ENCODE assay signal across 32 mouse cellular contexts in the genomic region with DNA sequence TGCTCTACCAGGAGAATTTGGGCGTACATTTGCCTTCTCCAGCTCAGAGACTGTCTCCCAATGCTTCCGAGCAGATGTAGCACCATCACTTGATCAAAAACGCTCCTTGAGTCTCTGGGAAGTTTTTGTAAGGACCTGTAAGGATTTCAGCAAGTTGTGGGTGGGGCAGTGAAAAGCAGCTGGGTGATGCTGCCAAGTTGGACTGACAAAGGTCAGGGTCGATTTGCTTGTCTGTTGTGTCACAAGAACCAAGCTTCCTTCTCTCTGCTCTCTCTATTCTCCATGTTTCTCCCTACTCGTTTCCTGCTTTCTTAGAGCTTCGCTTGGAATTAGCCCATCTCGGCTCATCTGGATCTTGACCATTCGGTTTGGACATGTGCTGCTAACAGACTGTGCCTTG. TPM values are rescaled to one million over a fixed set of nuclear protein-coding genes. Genes with fewer than 3 reads are reported as not detected.
"Had no signal": no experiment of that assay in that cellular context is flagged by ENCODE, and none has a peak within 500 bp of the region (broad histone marks: within the 10 kb centered on the region; RNA-seq: fewer than 3 reads in every experiment).

No protein-coding gene starts in this region.

- DNase-seq: cerebellum, adult 8-10 months; cerebellum, adult 9-10 months; cerebellum, adult 9-11 months; cerebellum, postnatal 10 days; cerebellum, postnatal 14 days; cerebellum, postnatal 25 days; cerebellum, postnatal 36 days; embryo, embryonic 11 days; forebrain, postnatal 0 days; gastrocnemius, adult 2 months; gastrocnemius, postnatal 10 days; gastrocnemius, postnatal 14 days; gastrocnemius, postnatal 25 days; gastrocnemius, postnatal 36 days; heart, adult 18-20 months; heart, adult 2 months had no signal

- H3K36me3 ChIP-seq: embryonic facial prominence, embryonic 10.5 days; embryonic facial prominence, embryonic 12.5 days; embryonic facial prominence, embryonic 13.5 days; embryonic facial prominence, embryonic 15.5 days; forebrain, embryonic 10.5 days; forebrain, embryonic 12.5 days; forebrain, embryonic 15.5 days had no signal

- ATAC-seq: forebrain, embryonic 13.5 days; forebrain, embryonic 14.5 days; forebrain, embryonic 15.5 days; forebrain, embryonic 16.5 days; forebrain, postnatal 0 days had no signal

- H3K27ac ChIP-seq: embryonic facial prominence, embryonic 10.5 days; embryonic facial prominence, embryonic 12.5 days; embryonic facial prominence, embryonic 13.5 days; embryonic facial prominence, embryonic 15.5 days; forebrain, embryonic 10.5 days; forebrain, embryonic 12.5 days; forebrain, embryonic 13.5 days; forebrain, embryonic 15.5 days; gastrocnemius, adult 2 months; heart, adult 2 months had no signal

- H3K4me3 ChIP-seq: embryonic facial prominence, embryonic 10.5 days; embryonic facial prominence, embryonic 12.5 days; embryonic facial prominence, embryonic 13.5 days; embryonic facial prominence, embryonic 15.5 days; erythroblast, embryonic 14.5 days; forebrain, embryonic 10.5 days; forebrain, embryonic 12.5 days; forebrain, embryonic 13.5 days; forebrain, embryonic 15.5 days; gastrocnemius, adult 2 months; heart, adult 2 months had no signal

- H3K4me2 ChIP-seq: embryonic facial prominence, embryonic 12.5 days; embryonic facial prominence, embryonic 13.5 days; embryonic facial prominence, embryonic 15.5 days; forebrain, embryonic 12.5 days; forebrain, embryonic 13.5 days; forebrain, embryonic 15.5 days had no signal

- H3K4me1 ChIP-seq: embryonic facial prominence, embryonic 10.5 days; embryonic facial prominence, embryonic 12.5 days; embryonic facial prominence, embryonic 13.5 days; embryonic facial prominence, embryonic 15.5 days; forebrain, embryonic 10.5 days; forebrain, embryonic 12.5 days; forebrain, embryonic 13.5 days; forebrain, embryonic 15.5 days had no signal

- H3K9ac ChIP-seq: embryonic facial prominence, embryonic 12.5 days; embryonic facial prominence, embryonic 13.5 days; embryonic facial prominence, embryonic 15.5 days; forebrain, embryonic 12.5 days; forebrain, embryonic 13.5 days; forebrain, embryonic 15.5 days; forebrain, postnatal 0 days had no signal

- H3K27me3 ChIP-seq: embryonic facial prominence, embryonic 12.5 days; embryonic facial prominence, embryonic 13.5 days; embryonic facial prominence, embryonic 15.5 days; forebrain, embryonic 12.5 days; forebrain, embryonic 13.5 days; forebrain, embryonic 15.5 days had no signal

- H3K9me3 ChIP-seq: embryonic facial prominence, embryonic 10.5 days; embryonic facial prominence, embryonic 12.5 days; embryonic facial prominence, embryonic 15.5 days; forebrain, embryonic 10.5 days; forebrain, embryonic 12.5 days; forebrain, embryonic 13.5 days; forebrain, embryonic 15.5 days had no signal

RNA-seq across cellular contexts. Expression of gene A930018P22Rik, which starts 19.6 kb away (rescaled TPM):
- total RNA-seq: common myeloid progenitor, adult 5-6 weeks; granulocyte monocyte progenitor cell, adult 5-6 weeks had no signal
- polyA plus RNA-seq: embryonic facial prominence, embryonic 10.5 days; embryonic facial prominence, embryonic 11.5 days; embryonic facial prominence, embryonic 12.5 days; embryonic facial prominence, embryonic 13.5 days; embryonic facial prominence, embryonic 14.5 days; embryonic facial prominence, embryonic 15.5 days; forebrain, embryonic 10.5 days; forebrain, embryonic 11.5 days; forebrain, embryonic 12.5 days; forebrain, embryonic 13.5 days; forebrain, embryonic 14.5 days; forebrain, embryonic 15.5 days; forebrain, embryonic 16.5 days; forebrain, postnatal 0 days; heart, adult 2 months had no signal
